ENCODE assay signal across 22 mouse cellular contexts in genomic region chr1:164714905-164715304, GRCm38 (mm10).
A peak's percentile ranks its signal among the peaks of the same experiment; 100 is the strongest.
DNase-seq lines count a peak whose midpoint lies in the region; ATAC-seq and TF ChIP-seq lines count a peak whose summit lies in the region.
"Had no signal": no experiment of that assay in that cellular context is flagged by ENCODE, and none has a peak within 500 bp of the region (broad histone marks: within the 10 kb centered on the region; RNA-seq: fewer than 3 reads in every experiment).

No protein-coding gene starts in this region.

- no peak overlapping the region for H3K9ac ChIP-seq in lung, postnatal 0 days (replicated peaks; ENCODE audit: low read depth)
- no peak overlapping the region for H3K9ac ChIP-seq in stomach, postnatal 0 days (ENCODE audit: low read length)
- no peak overlapping the region for H3K9ac ChIP-seq in hindbrain, embryonic 13.5 days
- H3K9ac ChIP-seq: forebrain, embryonic 13.5 days; heart, embryonic 13.5 days had no signal

- H3K36me3 ChIP-seq in lung, postnatal 0 days (ENCODE audit: insufficient read depth, low read length), result no peaks in the 10 kb centered on the region
- H3K36me3 ChIP-seq in stomach, postnatal 0 days (ENCODE audit: control insufficient read depth, insufficient read depth, low read length), result no peaks in the 10 kb centered on the region
- H3K36me3 ChIP-seq in hindbrain, embryonic 13.5 days, result no peaks in the 10 kb centered on the region
- H3K36me3 ChIP-seq: heart, embryonic 13.5 days had no signal

- WGBS in lung, postnatal 0 days, result 48% methylated on average over 2 of the region's 2 CpGs
- WGBS in stomach, postnatal 0 days, result 54% methylated on average over 2 of the region's 2 CpGs
- WGBS in hindbrain, embryonic 13.5 days, result 81% methylated on average over 2 of the region's 2 CpGs

- no peaks in the 10 kb centered on the region for H3K9me3 ChIP-seq in lung, postnatal 0 days (ENCODE audit: low read length)
- no peaks in the 10 kb centered on the region for H3K9me3 ChIP-seq in stomach, postnatal 0 days (ENCODE audit: control insufficient read depth, low read length)
- H3K9me3 ChIP-seq in hindbrain, embryonic 13.5 days, result no peaks in the 10 kb centered on the region
- H3K9me3 ChIP-seq: forebrain, embryonic 13.5 days; heart, embryonic 13.5 days had no signal

- H3K4me1 ChIP-seq in lung, postnatal 0 days (ENCODE audit: insufficient read depth, low read depth, low read length), result no peaks in the 10 kb centered on the region
- H3K4me1 ChIP-seq in stomach, postnatal 0 days (replicated peaks; ENCODE audit: control insufficient read depth, insufficient read depth), result no peaks in the 10 kb centered on the region
- H3K4me1 ChIP-seq in hindbrain, embryonic 13.5 days (replicated peaks), result no peaks in the 10 kb centered on the region
- H3K4me1 ChIP-seq: forebrain, embryonic 13.5 days; heart, embryonic 13.5 days had no signal

- peak; percentile 81 for DNase-seq in heart, adult 11 months
- DNase-seq in heart, adult 8-10 months (ENCODE audit: low spot score), result no peak
- DNase-seq in lung, postnatal 0 days (ENCODE audit: low spot score), result no peak
- DNase-seq in lung, postnatal 4 days, result no peak
- DNase-seq in kidney, postnatal 14 days, result peak; percentile 78
- DNase-seq in stomach, postnatal 0 days (ENCODE audit: low spot score), result no peak
- no peak for DNase-seq in left cerebral cortex, adult 18-20 months (ENCODE audit: low spot score in 2 of 2)
- DNase-seq: adrenal gland, adult 8-10 months; cerebellum, adult 11 months; cerebellum, postnatal 14 days; embryo, embryonic 11 days; gastrocnemius, postnatal 36 days; heart, postnatal 36 days; layer of hippocampus, postnatal 36 days; left cerebral cortex, postnatal 4 days; lung, adult 18-20 months; right cerebral cortex, adult 18-20 months had no signal

- no peak for TF ChIP-seq EP300 in lung, postnatal 0 days (IDR thresholded peaks at IDR 0.05)
- no peak for TF ChIP-seq EP300 in stomach, postnatal 0 days (optimal IDR thresholded peaks at IDR 0.05)

- TF ChIP-seq CTCF in lung, postnatal 0 days (IDR thresholded peaks at IDR 0.05), result no peak
- no peak for TF ChIP-seq CTCF in stomach, postnatal 0 days (IDR thresholded peaks at IDR 0.05; ENCODE audit: low read depth)

- no peak overlapping the region for H3K4me3 ChIP-seq in lung, postnatal 0 days (ENCODE audit: low read depth, low read length)
- H3K4me3 ChIP-seq in stomach, postnatal 0 days (ENCODE audit: low read depth, low read length), result no peak overlapping the region
- no peak overlapping the region for H3K4me3 ChIP-seq in hindbrain, embryonic 13.5 days
- H3K4me3 ChIP-seq: forebrain, embryonic 13.5 days; heart, embryonic 13.5 days had no signal

- 0 out of 2 replicates have a peak overlapping the region, but pooled peaks have one; percentile 4 for H3K27ac ChIP-seq in lung, postnatal 0 days (ENCODE audit: low read length)
- H3K27ac ChIP-seq in stomach, postnatal 0 days (replicated peaks), result peak overlapping the region; percentile 5; the same call in 1 of the 2 replicates
- H3K27ac ChIP-seq in hindbrain, embryonic 13.5 days, result no peak overlapping the region
- H3K27ac ChIP-seq: forebrain, embryonic 13.5 days; heart, embryonic 13.5 days had no signal

- ATAC-seq in lung, postnatal 0 days, result no peak
- ATAC-seq in stomach, postnatal 0 days (ENCODE audit: low FRiP score, low TSS enrichment), result no peak
- no peak for ATAC-seq in hindbrain, embryonic 13.5 days (ENCODE audit: low FRiP score)
- ATAC-seq: forebrain, embryonic 13.5 days; hindbrain, embryonic 16.5 days; midbrain, embryonic 16.5 days had no signal

- H3K4me2 ChIP-seq in lung, postnatal 0 days (replicated peaks; ENCODE audit: low read depth, low read length), result no peak overlapping the region
- no peak overlapping the region for H3K4me2 ChIP-seq in stomach, postnatal 0 days (replicated peaks; ENCODE audit: low read depth)
- no peak overlapping the region for H3K4me2 ChIP-seq in hindbrain, embryonic 13.5 days
- H3K4me2 ChIP-seq: forebrain, embryonic 13.5 days; heart, embryonic 13.5 days had no signal

- no peaks in the 10 kb centered on the region for H3K27me3 ChIP-seq in lung, postnatal 0 days (replicated peaks; ENCODE audit: insufficient read depth, low read length)
- H3K27me3 ChIP-seq in stomach, postnatal 0 days (ENCODE audit: control insufficient read depth, insufficient read depth, low read length), result no peaks in the 10 kb centered on the region
- no peaks in the 10 kb centered on the region for H3K27me3 ChIP-seq in hindbrain, embryonic 13.5 days
- H3K27me3 ChIP-seq: forebrain, embryonic 13.5 days; heart, embryonic 13.5 days had no signal

Comparison
In these comparisons a context has a peak if more than half of its experiments do, and no peak if none do; other contexts are left out.
1. DNase-seq: peak in heart, adult 11 months (single experiment) and kidney, postnatal 14 days (single experiment); none in heart, adult 8-10 months (single experiment), lung, postnatal 0 days (single experiment), lung, postnatal 4 days (0 of 2), stomach, postnatal 0 days (single experiment) and left cerebral cortex, adult 18-20 months (0 of 2).